Mouse (Mus musculus) testis, adult 2 months (tissue): Measurements from ENCODE around the gene Npc2. TPM values are rescaled to one million over a fixed set of nuclear protein-coding genes. Genes with fewer than 3 reads are reported as not detected.

Experiments
- H3K27ac ChIP-seq: fragments of 200-500 bp; 2 replicates; pipeline ENCODE4 v1.5.1; 2012; ENCODE audit warnings: low read depth, low read length; ENCODE audit not compliant: control insufficient read depth, insufficient read depth
- H3K27me3 ChIP-seq: fragments of 200-500 bp; 2 replicates; pipeline ENCODE4 v1.6.1; 2012; ENCODE audit warnings: mild to moderate bottlenecking, low read length, moderate library complexity; ENCODE audit not compliant: control insufficient read depth, insufficient read depth
- H3K36me3 ChIP-seq: fragments of 200-500 bp; 2 replicates; pipeline ENCODE4 v1.6.1; 2012; ENCODE audit warnings: mild to moderate bottlenecking, low read length; ENCODE audit not compliant: control insufficient read depth, insufficient read depth
- H3K4me1 ChIP-seq: fragments of 200-500 bp; 2 replicates; pipeline ENCODE4 v1.6.1; 2012; ENCODE audit warnings: low read length; ENCODE audit not compliant: control insufficient read depth, insufficient read depth
- H3K4me3 ChIP-seq: fragments of 200-500 bp; 2 replicates; pipeline ENCODE4 v1.5.1; 2012; ENCODE audit warnings: low read depth, mild to moderate bottlenecking, low read length, moderate library complexity, mixed read lengths; ENCODE audit not compliant: control insufficient read depth
- CTCF ChIP-seq: fragments of 200-500 bp; IDR thresholded peaks from 2 replicates; pipeline ENCODE4 v1.5.1; 2012; ENCODE audit warnings: low read depth, mild to moderate bottlenecking, inconsistent platforms, low read length, moderate library complexity; ENCODE audit not compliant: control insufficient read depth, insufficient read depth, insufficient replicate concordance
- POLR2A ChIP-seq: fragments of 200-500 bp; IDR thresholded peaks from 2 replicates; pipeline ENCODE4 v1.6.1; 2012; ENCODE audit warnings: low read depth, mild to moderate bottlenecking, inconsistent platforms, low read length, moderate library complexity; ENCODE audit not compliant: control insufficient read depth
- polyA plus RNA-seq: library from polyadenylated mRNA; depleted of rRNA; stranded (reverse); fragments of >200 nt; gene quantifications from 2 replicates; pipeline ENCODE4 v1.2.3, GENCODE M21; 2012

Gene Npc2
- polyA plus RNA-seq, 1 experiment: 43.4 TPM

DNA sequence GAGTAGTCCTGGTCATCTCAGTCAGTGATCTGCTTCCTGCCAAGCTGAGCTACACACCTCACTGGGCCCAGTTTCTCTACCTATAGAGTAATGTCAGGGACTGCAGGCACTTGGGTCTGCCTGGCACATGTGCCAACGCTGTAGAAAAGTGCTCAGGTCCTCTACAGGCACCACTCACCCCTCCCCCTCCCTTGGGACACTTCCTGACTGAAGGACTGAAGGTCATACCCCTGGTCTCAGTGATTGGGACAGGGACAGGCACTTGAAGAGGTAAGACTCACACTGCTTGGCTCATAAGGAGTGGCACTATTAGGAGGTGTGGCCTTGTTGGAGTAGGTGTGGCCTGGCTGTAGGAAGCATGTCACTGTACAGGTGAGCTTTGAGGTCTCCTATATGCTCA lies 37.9 kb upstream of the Npc2 start:
- Histone ChIP-seq H3K27ac (no peak overlapping the region), H3K36me3 (no peaks in the 10 kb centered on the region), H3K4me3 (no peak overlapping the region), H3K4me1 (no peaks in the 10 kb centered on the region), H3K27me3 (no peaks in the 10 kb centered on the region)
- no peak for TF ChIP-seq POLR2A
- TF ChIP-seq CTCF: no peak

DNA sequence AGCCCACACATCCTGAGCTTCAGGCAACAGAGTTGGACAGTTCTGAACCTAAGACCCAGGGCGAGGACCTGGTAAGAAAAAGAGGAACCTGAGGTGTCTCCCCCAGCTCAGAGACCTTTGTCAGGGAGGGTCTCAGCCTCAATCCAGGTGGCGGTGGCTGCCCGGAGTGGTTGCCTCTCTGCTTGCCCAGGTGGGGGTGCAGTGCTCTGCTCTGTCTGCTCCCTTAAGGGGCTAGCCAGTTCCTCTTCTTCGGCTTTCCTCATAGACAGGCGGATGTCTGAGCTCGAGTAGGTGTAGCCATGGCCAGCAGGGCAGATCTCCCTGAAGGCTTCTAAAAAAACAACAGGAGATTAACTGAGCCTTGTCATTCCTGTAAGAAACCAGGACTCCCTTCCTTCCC lies 36.1 kb upstream of the Npc2 start:
- TF ChIP-seq POLR2A (no peak), CTCF (no peak)
- no peaks in the 10 kb centered on the region for H3K36me3 ChIP-seq
- H3K27me3 ChIP-seq: no peaks in the 10 kb centered on the region
- H3K27ac ChIP-seq: no peak overlapping the region
- H3K4me1 ChIP-seq: no peaks in the 10 kb centered on the region
- H3K4me3 ChIP-seq: no peak overlapping the region

DNA sequence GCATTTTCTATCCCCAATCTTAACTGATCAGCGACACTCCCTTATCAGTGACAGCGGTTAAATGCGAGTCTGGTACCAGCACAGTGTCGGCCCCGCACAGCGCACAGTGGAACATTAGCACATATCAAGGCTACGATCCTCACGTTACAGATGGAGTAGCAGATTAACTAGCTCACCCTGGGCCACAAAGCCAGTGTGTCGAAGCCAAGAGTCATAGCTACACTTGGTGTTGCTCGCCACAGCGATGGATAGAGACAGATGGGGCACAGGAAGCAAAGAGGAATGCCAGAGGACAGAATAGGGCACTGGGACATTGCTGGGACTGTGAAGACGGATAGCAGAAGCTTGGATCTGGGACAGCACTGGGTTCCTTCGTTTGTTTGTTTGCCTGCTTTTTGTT lies 34.4 kb upstream of the Npc2 start:
- H3K36me3 ChIP-seq: no peaks in the 10 kb centered on the region
- no peaks in the 10 kb centered on the region for H3K27me3 ChIP-seq
- H3K4me3 ChIP-seq: no peak overlapping the region
- no peaks in the 10 kb centered on the region for H3K4me1 ChIP-seq
- no peak for TF ChIP-seq POLR2A
- TF ChIP-seq CTCF: no peak
- H3K27ac ChIP-seq: no peak overlapping the region

DNA sequence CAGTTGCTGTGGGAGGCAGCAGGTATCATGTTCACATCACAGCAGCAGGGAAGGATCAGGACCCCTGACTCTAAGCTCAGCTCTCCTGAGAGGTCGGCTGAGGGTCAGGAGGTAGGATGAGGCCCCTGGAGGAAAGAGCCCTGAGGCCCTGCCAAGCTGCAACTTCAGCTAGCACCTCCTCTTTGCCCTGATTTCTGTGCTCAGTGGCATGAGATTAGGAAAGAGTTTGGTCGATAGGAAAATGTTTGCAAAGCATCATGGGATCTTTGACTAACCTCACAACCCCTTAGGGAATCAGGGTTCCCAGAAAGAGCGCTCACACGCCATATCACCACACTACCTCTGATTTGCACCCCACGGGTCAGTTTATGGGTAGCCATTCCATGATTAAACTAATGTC lies 33.8 kb upstream of the Npc2 start:
- Histone ChIP-seq H3K4me3 (no peak overlapping the region), H3K36me3 (no peaks in the 10 kb centered on the region), H3K27ac (no peak overlapping the region), H3K4me1 (no peaks in the 10 kb centered on the region), H3K27me3 (no peaks in the 10 kb centered on the region)
- TF ChIP-seq POLR2A (no peak), CTCF (no peak)

DNA sequence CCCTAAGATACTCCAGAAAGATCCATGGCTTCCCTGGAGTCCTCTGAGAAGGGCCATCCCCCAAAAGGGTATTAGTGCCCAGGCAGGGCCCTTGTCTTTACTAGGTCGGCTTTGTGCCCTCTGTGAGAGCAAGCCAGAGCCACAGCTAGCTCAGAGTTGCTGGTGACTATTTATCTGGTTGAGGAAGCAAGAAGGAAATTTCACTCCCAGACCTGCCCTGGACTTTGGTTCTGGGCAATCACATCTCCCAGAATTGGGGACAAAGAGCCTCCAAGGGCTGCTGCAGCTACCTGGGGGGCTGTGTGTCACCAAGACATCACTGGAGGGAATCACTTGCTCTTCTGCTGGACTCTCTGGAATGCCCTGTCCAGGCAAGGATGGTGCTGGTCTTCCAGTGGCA lies 33.1 kb upstream of the Npc2 start:
- no peak for TF ChIP-seq CTCF
- no peak for TF ChIP-seq POLR2A
- Histone ChIP-seq H3K36me3 (no peaks in the 10 kb centered on the region), H3K27me3 (no peaks in the 10 kb centered on the region), H3K27ac (no peak overlapping the region), H3K4me3 (no peak overlapping the region), H3K4me1 (no peaks in the 10 kb centered on the region)

GRCm38 (mm10) chr12:84805228-84805842 lies 32.4 kb upstream of the Npc2 start:
- Histone ChIP-seq H3K36me3 (no peaks in the 10 kb centered on the region), H3K27ac (no peak overlapping the region), H3K27me3 (no peaks in the 10 kb centered on the region), H3K4me3 (no peak overlapping the region), H3K4me1 (no peaks in the 10 kb centered on the region)
- TF ChIP-seq POLR2A: no peak
- TF ChIP-seq CTCF: no peak

DNA sequence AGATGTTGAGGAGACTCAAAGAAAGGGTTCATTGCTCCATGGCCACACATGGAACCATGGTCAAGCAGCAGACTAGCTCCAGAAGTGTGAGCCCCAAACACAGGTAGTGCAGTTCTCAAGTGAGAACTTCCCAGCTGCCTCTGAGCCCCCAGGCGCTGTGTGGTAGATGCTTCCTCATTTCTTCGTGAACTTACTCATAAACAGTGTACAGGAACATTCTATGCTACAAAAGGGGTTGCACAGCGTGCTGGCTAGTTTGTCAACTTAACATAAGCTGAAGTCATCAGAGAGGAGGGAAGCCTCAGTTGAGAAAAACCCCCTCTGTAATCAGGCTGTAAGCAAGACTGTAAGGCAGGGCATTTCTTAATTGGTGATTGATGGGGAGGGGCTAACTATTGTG lies 29.7 kb upstream of the Npc2 start:
- H3K27me3 ChIP-seq: no peaks in the 10 kb centered on the region
- TF ChIP-seq POLR2A (no peak), CTCF (no peak)
- no peak overlapping the region for H3K27ac ChIP-seq
- no peak overlapping the region for H3K4me3 ChIP-seq
- H3K4me1 ChIP-seq: no peaks in the 10 kb centered on the region
- H3K36me3 ChIP-seq: no peaks in the 10 kb centered on the region

DNA sequence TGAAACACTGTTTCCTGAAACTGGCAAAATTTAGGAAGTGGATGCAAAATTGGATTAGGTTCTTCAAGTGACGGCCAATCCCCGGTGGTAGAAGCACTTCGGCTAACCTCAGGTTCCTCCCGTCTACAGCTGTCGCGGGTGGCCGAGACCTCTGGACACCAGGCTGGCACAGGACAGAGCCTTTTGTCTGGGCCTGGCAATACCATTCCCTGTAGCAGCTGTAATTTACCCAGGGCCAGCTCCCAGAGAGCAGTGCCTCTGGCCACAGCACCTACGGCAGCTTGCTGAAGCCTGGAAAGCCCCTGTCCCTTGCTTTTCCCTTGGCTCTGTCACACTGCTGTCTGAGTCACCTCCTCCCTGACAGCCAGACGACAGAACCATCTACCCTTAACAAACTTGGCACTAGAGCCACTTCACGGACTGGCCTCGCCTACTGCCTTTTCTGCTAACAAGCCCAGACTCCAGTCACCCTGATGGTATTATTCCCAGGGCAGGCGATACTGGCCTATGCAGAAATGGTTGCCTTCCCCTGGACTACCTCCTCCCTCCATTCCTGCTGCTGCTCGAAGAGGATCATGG lies 28.7 kb upstream of the Npc2 start:
- Histone ChIP-seq H3K27ac (no peak overlapping the region), H3K4me1 (no peaks in the 10 kb centered on the region)
- TF ChIP-seq CTCF (no peak), POLR2A (no peak)

More for the DNA sequence above, 28.7 kb upstream of the Npc2 start:
- Histone ChIP-seq H3K27me3 (no peaks in the 10 kb centered on the region), H3K36me3 (no peaks in the 10 kb centered on the region), H3K4me3 (no peak overlapping the region)
